Mouse (Mus musculus) midbrain, embryonic 10.5 days (tissue): Measurements from ENCODE around the gene Med13l. TPM values are rescaled to one million over a fixed set of nuclear protein-coding genes. Genes with fewer than 3 reads are reported as not detected.
A peak's percentile ranks its signal among the peaks of the same experiment; 100 is the strongest.

Experiments
- DNase-seq: peaks from one replicate; pipeline ENCODE4 v3.0.0-alpha.2; 2017; ENCODE audit warnings: low spot score
- H3K27ac ChIP-seq: fragments of 300-500 bp; sonication (generic); replicated peaks from 2 replicates; pipeline ENCODE4 v1.5.1; 2016; ENCODE audit warnings: mild to moderate bottlenecking
- H3K27me3 ChIP-seq: fragments of 300-500 bp; sonication (generic); 2 replicates; pipeline ENCODE4 v1.6.1; 2016; ENCODE audit warnings: low read depth, mild to moderate bottlenecking; ENCODE audit not compliant: poor library complexity, severe bottlenecking
- H3K36me3 ChIP-seq: fragments of 300-500 bp; sonication (generic); 2 replicates; pipeline ENCODE4 v1.6.1; 2016; ENCODE audit warnings: mild to moderate bottlenecking, moderate library complexity
- H3K4me1 ChIP-seq: fragments of 300-500 bp; sonication (generic); 2 replicates; pipeline ENCODE4 v1.6.1; 2016
- H3K4me3 ChIP-seq: fragments of 300-500 bp; sonication (generic); 2 replicates; pipeline ENCODE4 v1.5.1; 2016; ENCODE audit warnings: mild to moderate bottlenecking, moderate library complexity
- H3K9me3 ChIP-seq: fragments of 300-500 bp; sonication (generic); replicated peaks from 2 replicates; pipeline ENCODE4 v1.6.1; 2016; ENCODE audit warnings: mild to moderate bottlenecking
- WGBS: fragments of 180-500 bp; shearing (Covaris S2); methylation state at CpG from one replicate; pipeline ENCODE4 v1.1.7; 2016; 5-methylcytosine and 5-hydroxymethylcytosine counted together
- polyA plus RNA-seq: library from polyadenylated mRNA; unstranded; fragments of >200 nt; fragmentation: Nextera tagmentation; extraction: Ambion mirVana; gene quantifications from 2 replicates; pipeline ENCODE4 v1.2.1, GENCODE M21; 2016

Gene Med13l
- polyA plus RNA-seq, 1 experiment from 2014 or later: 9.9 TPM

- DNase-seq: peak; percentile 68
- peak overlapping the region; percentile 98 for H3K27ac ChIP-seq
- no peaks in the 10 kb centered on the region for H3K36me3 ChIP-seq
- peaks cover 58% of the 10 kb centered on the region for H3K4me1 ChIP-seq
- peaks cover 28% of the 10 kb centered on the region for H3K27me3 ChIP-seq
- peak overlapping the region; percentile 87 for H3K4me3 ChIP-seq
- H3K9me3 ChIP-seq: no peaks in the 10 kb centered on the region
- under 1% methylated on average over 59 of the region's 59 CpGs for WGBS
Observed at GRCm38 (mm10) chr5:118561086-118561987, 858 bp downstream of the Med13l start.

GRCm38 (mm10) chr5:118562206-118562605 is 1.7 kb downstream of the Med13l start:
- H3K4me3 ChIP-seq: peak overlapping the region; percentile 87
- H3K9me3 ChIP-seq: no peaks in the 10 kb centered on the region
- DNase-seq: no peak
- H3K27me3 ChIP-seq: peaks cover 19% of the 10 kb centered on the region
- no peaks in the 10 kb centered on the region for H3K36me3 ChIP-seq
- WGBS: 46% methylated on average over 3 of the region's 3 CpGs
- no peak overlapping the region for H3K27ac ChIP-seq
- H3K4me1 ChIP-seq: peaks cover 66% of the 10 kb centered on the region

GRCm38 (mm10) chr5:118563590-118563989 is 3.1 kb downstream of the Med13l start:
- H3K27ac ChIP-seq: no peak overlapping the region
- H3K4me1 ChIP-seq: peaks cover 80% of the 10 kb centered on the region
- 22% methylated on average over 6 of the region's 6 CpGs for WGBS
- H3K4me3 ChIP-seq: peak overlapping the region; percentile 21; the same call in 1 of the 2 replicates
- no peaks in the 10 kb centered on the region for H3K9me3 ChIP-seq
- H3K27me3 ChIP-seq: peaks cover 9% of the 10 kb centered on the region
- H3K36me3 ChIP-seq: no peaks in the 10 kb centered on the region
- no peak for DNase-seq

GRCm38 (mm10) chr5:118567395-118567794 is 6.9 kb downstream of the Med13l start:
- Histone ChIP-seq H3K4me1 (peaks cover 97% of the 10 kb centered on the region), H3K36me3 (no peaks in the 10 kb centered on the region), H3K27me3 (peaks cover 4% of the 10 kb centered on the region; the same call in 1 of the 2 replicates), H3K9me3 (no peaks in the 10 kb centered on the region), H3K4me3 (peak overlapping the region; percentile 9; the same call in 1 of the 2 replicates), H3K27ac (no peak overlapping the region)
- peak; percentile 50 for DNase-seq
- WGBS: 16% methylated on average over 7 of the region's 7 CpGs

GRCm38 (mm10) chr5:118569017-118569416 is 8.5 kb downstream of the Med13l start:
- Histone ChIP-seq H3K4me1 (peaks cover 84% of the 10 kb centered on the region), H3K9me3 (no peaks in the 10 kb centered on the region), H3K27me3 (peaks cover 4% of the 10 kb centered on the region; the same call in 1 of the 2 replicates), H3K4me3 (no peak overlapping the region), H3K36me3 (no peaks in the 10 kb centered on the region), H3K27ac (peak overlapping the region; percentile 46; the same call in 1 of the 2 replicates)
- 37% methylated on average over 3 of the region's 3 CpGs for WGBS
- no peak for DNase-seq

- H3K36me3 ChIP-seq: no peaks in the 10 kb centered on the region
- peaks cover 84% of the 10 kb centered on the region for H3K4me1 ChIP-seq
- H3K9me3 ChIP-seq: no peaks in the 10 kb centered on the region
- H3K4me3 ChIP-seq: no peak overlapping the region
- H3K27me3 ChIP-seq: peaks cover 4% of the 10 kb centered on the region; the same call in 1 of the 2 replicates
- DNase-seq: no peak
- 68% methylated on average over 20 of the region's 20 CpGs for WGBS
- H3K27ac ChIP-seq: no peak overlapping the region; the same call in 1 of the 2 replicates
Observed at GRCm38 (mm10) chr5:118569606-118570580, 9.4 kb downstream of the Med13l start.

GRCm38 (mm10) chr5:118571504-118571903 is 11.0 kb downstream of the Med13l start:
- no peaks in the 10 kb centered on the region for H3K9me3 ChIP-seq
- no peaks in the 10 kb centered on the region for H3K36me3 ChIP-seq
- no peak for DNase-seq
- H3K4me3 ChIP-seq: no peak overlapping the region
- peaks cover 82% of the 10 kb centered on the region for H3K4me1 ChIP-seq
- no peak overlapping the region for H3K27ac ChIP-seq
- H3K27me3 ChIP-seq: peaks cover 4% of the 10 kb centered on the region; the same call in 1 of the 2 replicates
- WGBS: 60% methylated on average over 4 of the region's 4 CpGs

GRCm38 (mm10) chr5:118574236-118574635 is 13.8 kb downstream of the Med13l start:
- Histone ChIP-seq H3K4me1 (peaks cover 60% of the 10 kb centered on the region), H3K27ac (no peak overlapping the region), H3K36me3 (no peaks in the 10 kb centered on the region), H3K9me3 (no peaks in the 10 kb centered on the region), H3K27me3 (no peaks in the 10 kb centered on the region), H3K4me3 (no peak overlapping the region)
- WGBS: 76% methylated on average over 3 of the region's 3 CpGs
- no peak for DNase-seq

- no peak for DNase-seq
- Histone ChIP-seq H3K4me1 (peaks cover 52% of the 10 kb centered on the region), H3K27me3 (no peaks in the 10 kb centered on the region), H3K36me3 (no peaks in the 10 kb centered on the region), H3K9me3 (no peaks in the 10 kb centered on the region), H3K27ac (no peak overlapping the region), H3K4me3 (no peak overlapping the region)
- 77% methylated on average over 7 of the region's 7 CpGs for WGBS
Observed at GRCm38 (mm10) chr5:118574997-118575396, 14.5 kb downstream of the Med13l start.

GRCm38 (mm10) chr5:118575909-118576308 is 15.4 kb downstream of the Med13l start:
- 67% methylated on average over 6 of the region's 6 CpGs for WGBS

GRCm38 (mm10) chr5:118576731-118577130 is 16.3 kb downstream of the Med13l start:
- Histone ChIP-seq H3K27me3 (no peaks in the 10 kb centered on the region), H3K27ac (no peak overlapping the region), H3K4me1 (peaks cover 35% of the 10 kb centered on the region), H3K36me3 (no peaks in the 10 kb centered on the region), H3K9me3 (no peaks in the 10 kb centered on the region), H3K4me3 (no peak overlapping the region)
- DNase-seq: no peak
- WGBS: 81% methylated on average over 3 of the region's 3 CpGs

More at GRCm38 (mm10) chr5:118575909-118576308, 15.4 kb downstream of the Med13l start:
- Histone ChIP-seq H3K36me3 (no peaks in the 10 kb centered on the region), H3K9me3 (no peaks in the 10 kb centered on the region), H3K4me3 (no peak overlapping the region), H3K27ac (no peak overlapping the region), H3K4me1 (peaks cover 43% of the 10 kb centered on the region), H3K27me3 (no peaks in the 10 kb centered on the region)
- no peak for DNase-seq

- peaks cover 55% of the 10 kb centered on the region for H3K4me1 ChIP-seq
- 0 out of 2 replicates have a peak overlapping the region, but pooled peaks have one; percentile 17 for H3K27ac ChIP-seq
- 73% methylated on average over 4 of the region's 4 CpGs for WGBS
Observed at GRCm38 (mm10) chr5:118585355-118585754, 24.9 kb downstream of the Med13l start.

More at GRCm38 (mm10) chr5:118585355-118585754, 24.9 kb downstream of the Med13l start:
- Histone ChIP-seq H3K27me3 (no peaks in the 10 kb centered on the region), H3K36me3 (no peaks in the 10 kb centered on the region), H3K4me3 (no peak overlapping the region), H3K9me3 (no peaks in the 10 kb centered on the region)
- DNase-seq: no peak
